Mouse (Mus musculus): Measurements from ENCODE around the gene Zfp82.

Gene Zfp82

GRCm38 (mm10) chr7:30012956-30013363 is 59.7 kb downstream of the Zfp82 start:
- TF ChIP-seq GATA4 (IDR thresholded peaks at IDR 0.05; ENCODE audit: insufficient replicate concordance, low read length), result no peak

- no peak for TF ChIP-seq GATA4 (IDR thresholded peaks at IDR 0.05; ENCODE audit: insufficient replicate concordance, low read length)
Observed at GRCm38 (mm10) chr7:30010551-30011195, 62.0 kb downstream of the Zfp82 start.

GRCm38 (mm10) chr7:30009321-30010085 is 63.2 kb downstream of the Zfp82 start:
- no peak for TF ChIP-seq GATA4 (IDR thresholded peaks at IDR 0.05; ENCODE audit: insufficient replicate concordance, low read length)

GRCm38 (mm10) chr7:30008020-30008690 is 64.5 kb downstream of the Zfp82 start:
- TF ChIP-seq GATA4 (IDR thresholded peaks at IDR 0.05; ENCODE audit: insufficient replicate concordance, low read length), result no peak

GRCm38 (mm10) chr7:30007601-30008000 is 65.1 kb downstream of the Zfp82 start:
- TF ChIP-seq GATA4 (IDR thresholded peaks at IDR 0.05; ENCODE audit: insufficient replicate concordance, low read length), result no peak

Data from liver, adult (tissue).